11 mouse cellular contexts compared by ENCODE assay signal in genomic region chr5:74214501-74215110, GRCm38 (mm10). TPM values are rescaled to one million over a fixed set of nuclear protein-coding genes. Genes with fewer than 3 reads are reported as not detected.
A peak's percentile ranks its signal among the peaks of the same experiment; 100 is the strongest.
DNase-seq lines count a peak whose midpoint lies in the region; ATAC-seq and TF ChIP-seq lines count a peak whose summit lies in the region.
"Had no signal": no experiment of that assay in that cellular context is flagged by ENCODE, and none has a peak within 500 bp of the region (broad histone marks: within the 10 kb centered on the region; RNA-seq: fewer than 3 reads in every experiment).

No protein-coding gene starts in this region.

- H3K27ac ChIP-seq in heart, embryonic 14.5 days (replicated peaks in 1 of 2; ENCODE audit: control insufficient read depth in 1 of 2, insufficient read depth in 1 of 2, low read depth in 2 of 2, low read length in 2 of 2), result peak overlapping the region; percentile 18 to 43; a peak in 1 of 4 replicates
- peak overlapping the region; percentile 43; the same call in 1 of the 2 replicates for H3K27ac ChIP-seq in ES-Bruce4 (ENCODE audit: insufficient read depth, low read length)
- peak overlapping the region; percentile 88 for H3K27ac ChIP-seq in embryonic facial prominence, embryonic 12.5 days
- H3K27ac ChIP-seq in hindbrain, postnatal 0 days, result peak overlapping the region; percentile 45
- H3K27ac ChIP-seq: macrophage had no signal

- ATAC-seq in heart, embryonic 14.5 days (ENCODE audit: insufficient number of reproducible peaks, insufficient read depth, low FRiP score, low read depth), result no peak
- peak; percentile 31; the same call in 1 of the 2 replicates for ATAC-seq in embryonic facial prominence, embryonic 12.5 days (ENCODE audit: insufficient number of reproducible peaks, insufficient read depth, low FRiP score, low TSS enrichment)
- ATAC-seq in hindbrain, postnatal 0 days, result peak; percentile 46

- H3K4me2 ChIP-seq in heart, embryonic 14.5 days (ENCODE audit: low read length), result no peak overlapping the region
- peak overlapping the region; percentile 29 for H3K4me2 ChIP-seq in embryonic facial prominence, embryonic 12.5 days (replicated peaks)
- H3K4me2 ChIP-seq in hindbrain, postnatal 0 days (ENCODE audit: low read depth, low read length), result no peak overlapping the region

- H3K4me1 ChIP-seq in heart, embryonic 14.5 days (ENCODE audit: control insufficient read depth in 2 of 2, insufficient read depth in 2 of 2, low read length in 2 of 2), result peaks cover 10 to 12% of the 10 kb centered on the region in 2 experiments
- peaks cover 6% of the 10 kb centered on the region for H3K4me1 ChIP-seq in ES-Bruce4 (ENCODE audit: control insufficient read depth, insufficient read depth, low read length)
- peaks cover 49% of the 10 kb centered on the region for H3K4me1 ChIP-seq in embryonic facial prominence, embryonic 12.5 days
- H3K4me1 ChIP-seq in hindbrain, postnatal 0 days (ENCODE audit: insufficient read depth, low read length), result 0 out of 2 replicates have a peak, but pooled peaks cover 3% of the 10 kb centered on the region

- no peak for TF ChIP-seq POLR2A in ES-Bruce4 (IDR thresholded peaks at IDR 0.05; ENCODE audit: insufficient read depth, low read length)

- no peak for DNase-seq in heart, adult 9 months (ENCODE audit: low spot score in 2 of 2)
- DNase-seq in hindbrain, postnatal 0 days (ENCODE audit: low spot score), result no peak
- no peak for DNase-seq in thymus, postnatal 25 days
- DNase-seq in right cerebral cortex, postnatal 25 days, result no peak
- no peak for DNase-seq in spleen, postnatal 10 days (ENCODE audit: low spot score in 2 of 2)
- DNase-seq: B cell, adult 2 months; cerebellum, adult 11 months had no signal

- TF ChIP-seq CTCF in ES-Bruce4 (IDR thresholded peaks at IDR 0.05; ENCODE audit: low read depth, low read length), result no peak
- TF ChIP-seq CTCF in hindbrain, postnatal 0 days (IDR thresholded peaks at IDR 0.05; ENCODE audit: low read depth), result no peak

- H3K9me3 ChIP-seq in heart, embryonic 14.5 days (ENCODE audit: control insufficient read depth, low read length), result no peaks in the 10 kb centered on the region
- H3K9me3 ChIP-seq in ES-Bruce4 (replicated peaks; ENCODE audit: control insufficient read depth, insufficient read depth, low read length, poor library complexity, severe bottlenecking), result no peaks in the 10 kb centered on the region
- H3K9me3 ChIP-seq in embryonic facial prominence, embryonic 12.5 days, result no peaks in the 10 kb centered on the region
- no peaks in the 10 kb centered on the region for H3K9me3 ChIP-seq in hindbrain, postnatal 0 days (ENCODE audit: low read length)

- TF ChIP-seq EP300 in ES-Bruce4 (IDR thresholded peaks at IDR 0.05; ENCODE audit: insufficient read depth, low read depth, low read length), result no peak

- no peaks in the 10 kb centered on the region for H3K36me3 ChIP-seq in heart, embryonic 14.5 days (ENCODE audit: control insufficient read depth, insufficient read depth, low read length)
- no peaks in the 10 kb centered on the region for H3K36me3 ChIP-seq in ES-Bruce4 (ENCODE audit: control insufficient read depth, insufficient read depth, low read length, poor library complexity, severe bottlenecking)
- no peaks in the 10 kb centered on the region for H3K36me3 ChIP-seq in embryonic facial prominence, embryonic 12.5 days
- H3K36me3 ChIP-seq in hindbrain, postnatal 0 days (ENCODE audit: insufficient read depth, low read length), result no peaks in the 10 kb centered on the region

- WGBS in heart, embryonic 14.5 days, result 28% methylated on average over 7 of the region's 7 CpGs
- WGBS in embryonic facial prominence, embryonic 12.5 days, result 1% methylated on average over 7 of the region's 7 CpGs
- 13% methylated on average over 7 of the region's 7 CpGs for WGBS in hindbrain, postnatal 0 days

- no peak overlapping the region for H3K4me3 ChIP-seq in heart, embryonic 14.5 days (ENCODE audit: control insufficient read depth in 1 of 2, insufficient read depth in 1 of 2, low read depth in 1 of 2, low read length in 2 of 2)
- no peak overlapping the region for H3K4me3 ChIP-seq in ES-Bruce4 (ENCODE audit: low read depth, low read length)
- H3K4me3 ChIP-seq in embryonic facial prominence, embryonic 12.5 days, result no peak overlapping the region
- no peak overlapping the region for H3K4me3 ChIP-seq in hindbrain, postnatal 0 days (ENCODE audit: low read length)

- H3K9ac ChIP-seq in heart, embryonic 14.5 days (ENCODE audit: low read length), result no peak overlapping the region; the same call in 1 of the 2 replicates
- no peak overlapping the region for H3K9ac ChIP-seq in ES-Bruce4 (ENCODE audit: low read depth, poor library complexity, severe bottlenecking)
- no peak overlapping the region for H3K9ac ChIP-seq in embryonic facial prominence, embryonic 12.5 days
- no peak overlapping the region for H3K9ac ChIP-seq in hindbrain, postnatal 0 days (replicated peaks; ENCODE audit: low read length)

- no peaks in the 10 kb centered on the region for H3K27me3 ChIP-seq in heart, embryonic 14.5 days (ENCODE audit: control insufficient read depth, insufficient read depth, low read length)
- no peaks in the 10 kb centered on the region for H3K27me3 ChIP-seq in ES-Bruce4 (ENCODE audit: control insufficient read depth, insufficient read depth, low read length, poor library complexity, severe bottlenecking)
- no peaks in the 10 kb centered on the region for H3K27me3 ChIP-seq in embryonic facial prominence, embryonic 12.5 days
- no peaks in the 10 kb centered on the region for H3K27me3 ChIP-seq in hindbrain, postnatal 0 days (ENCODE audit: insufficient read depth, low read length)

RNA-seq across cellular contexts. Expression of gene Rasl11b, which starts 19.5 kb away (rescaled TPM):
- 85.9 and 92.3 TPM in 2 replicates for polyA plus RNA-seq in heart, embryonic 14.5 days (2014; fragmentation: Nextera tagmentation; extraction: Ambion mirVana)
- 8.0 and 8.1 TPM in 2 replicates for polyA plus RNA-seq in ES-Bruce4 (2011; ENCODE audit: insufficient read depth, insufficient read length, low read depth, missing spikeins)
- 134 and 140 TPM in 2 replicates for polyA plus RNA-seq in embryonic facial prominence, embryonic 12.5 days (2016; fragmentation: Nextera tagmentation; extraction: Ambion mirVana)
- total RNA-seq in hindbrain, postnatal 0 days (2014; rRNA removed), result 5.9 and 7.2 TPM in 2 replicates
- 16.7 and 17.1 TPM in 2 replicates for polyA plus RNA-seq in hindbrain, postnatal 0 days (2015; fragmentation: Nextera tagmentation; extraction: Ambion mirVana)
- polyA plus RNA-seq: macrophage had no signal

Comparison
In these comparisons a context has a peak if more than half of its experiments do, and no peak if none do; other contexts are left out.
1. H3K27ac ChIP-seq: peak in every context shown above with its lines; median percentile 88 in embryonic facial prominence, embryonic 12.5 days; 45 in hindbrain, postnatal 0 days; 43 in ES-Bruce4; 30 in heart, embryonic 14.5 days.